Mouse (Mus musculus) kidney, adult 2 months (tissue): ENCODE data around the gene Adprm.

Source experiments
- CTCF ChIP-seq: fragments of 200-500 bp; conservative IDR thresholded peaks from 2 replicates; pipeline ENCODE4 v1.5.1; 2011; ENCODE audit warnings: low read depth, mild to moderate bottlenecking, control low read depth, low read length, moderate library complexity, mixed read lengths; ENCODE audit not compliant: insufficient read depth, insufficient read length
- POLR2A ChIP-seq: fragments of 200-500 bp; IDR thresholded peaks from one replicate; pipeline ENCODE4 v1.6.1; 2011; ENCODE audit warnings: low read depth, low read length, control low read depth

DNA sequence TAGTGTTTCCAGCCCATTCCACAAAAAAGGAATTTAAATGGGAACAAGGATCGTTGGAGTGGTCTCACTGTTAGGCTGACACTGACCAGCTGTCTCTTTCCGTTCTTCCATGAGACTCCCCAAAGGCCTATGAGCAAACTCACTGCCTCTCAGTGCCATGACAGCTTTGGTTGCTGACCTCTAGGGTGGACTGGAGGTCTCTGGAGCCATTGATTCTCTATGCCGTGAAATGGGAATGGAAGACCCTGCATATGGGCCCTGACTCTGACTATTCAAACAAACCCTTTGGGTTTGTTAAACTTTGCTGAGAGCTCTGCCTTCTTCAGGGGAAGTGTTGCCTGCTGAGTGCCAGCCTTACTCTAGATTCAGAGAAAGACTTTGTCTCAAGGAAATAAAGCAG, 15.3 kb upstream of the Adprm start:
- TF ChIP-seq POLR2A: no peak
- no peak for TF ChIP-seq CTCF
